Mouse (Mus musculus) hindbrain, postnatal 0 days (tissue): ENCODE measurements around the gene Ppp2r5d. TPM values are rescaled to one million over a fixed set of nuclear protein-coding genes. Genes with fewer than 3 reads are reported as not detected.
A peak's percentile ranks its signal among the peaks of the same experiment; 100 is the strongest.

ENCODE experiments used
- ATAC-seq: fragments of 200-750 bp; cut with Nextera tagmentation; 2 replicates; pipeline ENCODE4 v1.8.0; 2017; ENCODE audit warnings: mild to moderate bottlenecking, moderate TSS enrichment, moderate library complexity
- DNase-seq: peaks from one replicate; pipeline ENCODE4 v3.0.0-alpha.2; 2015; ENCODE audit warnings: low spot score
- H3K27ac ChIP-seq: fragments of 300-500 bp; sonication (generic); 2 replicates; pipeline ENCODE4 v1.5.1; 2014; ENCODE audit warnings: mild to moderate bottlenecking
- H3K27me3 ChIP-seq: fragments of 300-500 bp; sonication (generic); 2 replicates; pipeline ENCODE4 v1.6.1; 2014; ENCODE audit warnings: low read length, mixed read lengths; ENCODE audit not compliant: insufficient read depth
- H3K36me3 ChIP-seq: fragments of 300-500 bp; sonication (generic); 2 replicates; pipeline ENCODE4 v1.6.1; 2014; ENCODE audit warnings: low read length, mixed read lengths; ENCODE audit not compliant: insufficient read depth
- H3K4me1 ChIP-seq: fragments of 300-500 bp; sonication (generic); 2 replicates; pipeline ENCODE4 v1.6.1; 2014; ENCODE audit warnings: antibody characterized with exemption, low read length, mixed read lengths; ENCODE audit not compliant: insufficient read depth
- H3K4me2 ChIP-seq: fragments of 300-500 bp; sonication (generic); 2 replicates; pipeline ENCODE4 v1.6.1; 2014; ENCODE audit warnings: low read depth, mild to moderate bottlenecking, low read length, moderate library complexity, mixed read lengths
- H3K4me3 ChIP-seq: fragments of 300-500 bp; sonication (generic); 2 replicates; pipeline ENCODE4 v1.5.1; 2014; ENCODE audit warnings: low read length
- H3K9ac ChIP-seq: fragments of 300-500 bp; sonication (generic); replicated peaks from 2 replicates; pipeline ENCODE4 v1.6.1; 2014; ENCODE audit warnings: mild to moderate bottlenecking, low read length, moderate library complexity, mixed read lengths
- H3K9me3 ChIP-seq: fragments of 300-500 bp; sonication (generic); 2 replicates; pipeline ENCODE4 v1.6.1; 2016; ENCODE audit warnings: low read length, mixed read lengths
- CTCF ChIP-seq: IDR thresholded peaks from 2 replicates; pipeline ENCODE4 v1.5.1; 2016; ENCODE audit warnings: antibody characterized with exemption, control low read depth, low read depth
- WGBS: fragments of 180-500 bp; shearing (Covaris S2); extraction: QIAGEN DNeasy Blood & Tissue Kit; methylation state at CpG from one replicate; pipeline ENCODE4 v1.1.7; 2014; 5-methylcytosine and 5-hydroxymethylcytosine counted together
- polyA plus RNA-seq: library from polyadenylated mRNA; unstranded; fragments of >200 nt; fragmentation: Nextera tagmentation; extraction: Ambion mirVana; gene quantifications from 2 replicates; pipeline ENCODE4 v1.2.1, GENCODE M21; 2015
- total RNA-seq: library from RNA; depleted of rRNA; stranded (reverse); fragments of >200 nt; gene quantifications from 2 replicates; pipeline ENCODE4 v1.2.3, GENCODE M21; 2014

The Ppp2r5d gene
- total and polyA plus RNA-seq, 2 experiments from 2014 or later, result 89.6 to 129 TPM

- Histone ChIP-seq H3K4me3 (no peak overlapping the region), H3K4me1 (peaks cover 9% of the 10 kb centered on the region; the same call in 1 of the 2 replicates), H3K9me3 (no peaks in the 10 kb centered on the region), H3K9ac (no peak overlapping the region), H3K27ac (no peak overlapping the region), H3K27me3 (no peaks in the 10 kb centered on the region), H3K36me3 (peaks cover 44% of the 10 kb centered on the region), H3K4me2 (no peak overlapping the region)
- DNase-seq, result no peak
- ATAC-seq, result no peak
- TF ChIP-seq CTCF, result no peak
- WGBS, result 84% methylated on average over 16 of the region's 16 CpGs
These were observed 22.1 kb downstream of the Ppp2r5d start for GRCm38 (mm10) chr17:46682654-46683389.

DNA sequence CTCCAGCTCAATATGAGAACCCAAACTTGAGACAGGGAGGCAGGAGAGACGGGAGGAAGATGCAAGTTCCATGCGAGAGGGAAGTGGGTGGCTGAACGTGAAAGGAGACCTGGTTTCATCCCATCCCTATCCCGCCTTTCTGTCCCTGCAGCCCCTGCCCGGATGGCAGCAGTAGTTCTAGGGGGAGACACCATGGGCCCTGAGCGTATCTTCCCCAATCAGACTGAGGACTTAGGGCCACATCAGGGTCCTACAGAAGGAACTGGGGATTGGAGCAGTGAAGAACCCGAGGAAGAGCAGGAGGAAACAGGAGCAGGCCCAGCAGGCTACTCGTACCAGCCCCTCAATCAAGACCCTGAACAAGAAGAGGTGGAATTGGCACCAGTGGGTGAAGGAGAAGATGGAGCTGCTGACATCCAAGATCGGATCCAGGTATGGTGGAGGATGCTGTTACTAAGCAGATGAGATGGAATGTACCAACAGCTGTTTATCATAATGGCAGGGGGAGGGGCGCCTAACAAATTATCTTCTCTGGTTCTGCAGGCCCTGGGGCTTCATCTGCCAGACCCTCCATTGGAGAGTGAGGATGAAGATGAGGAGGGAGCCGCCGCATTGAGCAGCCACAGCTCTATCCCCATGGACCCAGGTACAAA, 23.3 kb downstream of the Ppp2r5d start:
- no peak for DNase-seq
- peaks cover 9% of the 10 kb centered on the region; the same call in 1 of the 2 replicates for H3K4me1 ChIP-seq
- H3K4me3 ChIP-seq, result peak overlapping the region; percentile 82
- WGBS, result 23% methylated on average over 12 of the region's 12 CpGs
- peak overlapping the region; percentile 86 for H3K4me2 ChIP-seq
- no peaks in the 10 kb centered on the region for H3K9me3 ChIP-seq
- H3K9ac ChIP-seq, result peak overlapping the region; percentile 68
- peaks cover 47% of the 10 kb centered on the region for H3K36me3 ChIP-seq
- H3K27ac ChIP-seq, result peak overlapping the region; percentile 80
- no peak for ATAC-seq
- no peak for TF ChIP-seq CTCF
- no peaks in the 10 kb centered on the region for H3K27me3 ChIP-seq

DNA sequence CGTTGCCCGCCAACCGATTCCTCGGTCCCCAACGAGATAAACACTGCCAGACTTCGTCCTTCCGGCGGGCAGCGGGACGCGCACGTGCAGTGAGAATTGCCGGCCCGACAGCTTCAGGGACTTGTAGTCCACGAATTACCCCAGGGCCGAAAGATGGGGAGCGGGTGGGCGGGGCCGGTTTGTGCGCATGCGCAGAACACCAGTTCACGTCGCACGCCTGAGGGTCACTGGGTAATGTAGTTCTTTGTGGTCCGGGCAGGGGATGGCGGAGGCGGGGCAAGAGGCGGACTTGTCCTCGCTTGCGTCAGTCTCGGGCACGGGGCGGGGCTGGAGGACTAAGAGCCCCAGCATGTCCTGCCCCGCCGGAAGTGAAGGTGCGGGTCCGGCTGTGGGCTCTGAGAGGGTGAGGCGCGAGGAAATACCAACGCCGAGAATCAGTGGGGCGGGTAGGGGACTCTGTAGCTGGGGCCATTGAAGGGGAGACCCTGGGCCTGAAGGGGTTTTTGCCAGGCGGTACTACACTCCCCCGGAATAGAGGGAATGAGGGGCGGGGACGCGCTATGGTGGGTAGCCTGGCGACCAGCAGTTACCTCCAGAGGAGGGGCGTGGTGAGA, 24.0 kb downstream of the Ppp2r5d start, which contains the start of gene Klhdc3:
Gene Klhdc3, minus strand, starts transcription at position 155 of the 614 bp plus-strand sequence.
- Histone ChIP-seq H3K4me3 (peak within 1 kb of the TSS; percentile 82), H3K36me3 (peaks cover 48% of the 10 kb centered on the region), H3K9ac (peak within 1 kb of the TSS; percentile 75), H3K4me2 (peak within 1 kb of the TSS; percentile 86), H3K27me3 (no peaks in the 10 kb centered on the region), H3K27ac (peak within 1 kb of the TSS; percentile 93), H3K4me1 (peaks cover 9% of the 10 kb centered on the region; the same call in 1 of the 2 replicates), H3K9me3 (no peaks in the 10 kb centered on the region)
- whole genome bisulfite sequencing, result under 1% methylated on average over 49 of the region's 49 CpGs
- peak; percentile 42 for TF ChIP-seq CTCF
- ATAC-seq, result peak; percentile 98
- peak; percentile 99 for DNase-seq

DNA sequence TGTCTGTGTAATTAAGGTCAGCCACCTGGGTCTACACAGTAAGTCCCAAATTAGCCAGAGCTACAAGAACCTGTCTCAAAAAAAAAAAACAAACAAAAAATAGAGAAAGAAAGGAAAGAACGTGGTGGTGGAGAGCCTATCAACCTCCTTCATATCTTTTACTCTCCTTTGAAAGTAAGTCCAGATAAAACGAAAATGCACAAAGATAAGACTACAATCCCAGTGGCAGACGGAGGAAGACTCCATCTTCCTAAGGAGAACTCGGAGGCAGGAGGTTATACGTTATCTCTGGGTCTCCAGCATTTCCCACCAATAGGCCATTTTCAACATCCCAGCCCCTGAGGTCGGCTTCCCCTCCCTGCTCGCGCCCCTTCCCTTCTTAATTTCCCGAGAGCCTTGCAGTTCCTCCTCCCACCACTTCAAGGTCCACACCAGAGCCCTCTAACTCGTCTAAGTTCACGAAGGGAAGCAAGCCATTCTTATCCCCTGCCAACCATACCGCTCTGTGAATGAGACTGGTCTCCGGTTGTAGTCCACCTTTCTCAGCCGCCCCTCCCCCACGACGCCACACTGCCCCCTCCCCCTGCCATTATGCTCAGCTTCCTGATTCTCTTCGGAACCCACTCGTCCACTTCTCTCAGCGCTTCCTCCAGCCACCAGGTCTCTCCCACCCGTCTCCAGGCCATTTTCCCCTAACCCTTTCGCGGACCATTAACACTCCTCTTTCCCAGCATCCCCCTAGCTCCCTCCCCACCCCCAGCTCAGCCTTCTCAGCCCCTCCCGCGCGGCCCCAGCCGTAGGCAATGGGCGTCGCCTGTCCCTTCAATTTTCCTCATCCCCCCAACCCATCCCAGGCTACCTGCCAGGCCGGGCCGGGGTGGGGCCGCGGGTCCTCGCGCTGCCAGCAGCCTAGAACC, 24.8 kb downstream of the Ppp2r5d start:
- peak overlapping the region; percentile 75 for H3K9ac ChIP-seq
- DNase-seq (peak; percentile 68), ATAC-seq (peak; percentile 8)
- TF ChIP-seq CTCF, result peak; percentile 60
- H3K4me2 ChIP-seq, result peak overlapping the region; percentile 66
- H3K27me3 ChIP-seq, result no peaks in the 10 kb centered on the region
- H3K4me3 ChIP-seq, result peak overlapping the region; percentile 82
- peaks cover 43% of the 10 kb centered on the region for H3K36me3 ChIP-seq
- WGBS, result 1% methylated on average over 34 of the region's 34 CpGs
- no peaks in the 10 kb centered on the region for H3K9me3 ChIP-seq
- H3K4me1 ChIP-seq, result peaks cover 9% of the 10 kb centered on the region; the same call in 1 of the 2 replicates
- H3K27ac ChIP-seq, result peak overlapping the region; percentile 93

DNA sequence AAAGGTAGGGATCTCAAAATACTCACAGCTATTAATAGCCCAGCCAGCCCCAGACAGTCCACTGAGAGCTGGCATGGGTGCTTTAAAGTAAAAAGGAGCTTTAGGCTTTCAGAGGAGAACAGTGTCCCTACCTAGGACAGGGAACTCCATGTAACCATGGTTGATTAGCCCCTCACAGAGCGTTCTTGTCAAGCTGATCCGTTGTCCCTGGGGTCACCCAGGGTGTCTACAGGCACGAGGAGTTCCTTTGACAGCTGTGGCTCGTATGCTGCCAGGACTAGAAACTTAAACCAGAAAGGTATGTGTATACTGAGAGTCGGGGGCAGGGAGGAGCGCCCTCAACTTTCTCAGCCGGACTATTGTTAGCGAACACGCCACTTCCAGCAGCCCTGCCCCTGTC, 26.0 kb downstream of the Ppp2r5d start:
- Histone ChIP-seq H3K4me1 (peaks cover 9% of the 10 kb centered on the region; the same call in 1 of the 2 replicates), H3K27ac (no peak overlapping the region), H3K36me3 (peaks cover 37% of the 10 kb centered on the region), H3K9ac (peak overlapping the region; percentile 75; the same call in 1 of the 2 replicates), H3K27me3 (no peaks in the 10 kb centered on the region), H3K4me3 (0 out of 2 replicates have a peak overlapping the region, but pooled peaks have one; percentile 82), H3K4me2 (peak overlapping the region; percentile 66), H3K9me3 (no peaks in the 10 kb centered on the region)
- no peak for DNase-seq
- 64% methylated on average over 9 of the region's 9 CpGs for WGBS
- ATAC-seq, result no peak
- no peak for TF ChIP-seq CTCF

GRCm38 (mm10) chr17:46678416-46678815, 26.5 kb downstream of the Ppp2r5d start, which contains the start of gene Mea1:
Mea1 (plus strand) TSS chr17:46678793.
- WGBS, result 91% methylated on average over 8 of the region's 9 CpGs
- no peak for TF ChIP-seq CTCF
- Histone ChIP-seq H3K9me3 (no peaks in the 10 kb centered on the region), H3K27me3 (no peaks in the 10 kb centered on the region), H3K4me3 (peak within 1 kb of the TSS; percentile 82), H3K27ac (0 out of 2 replicates have a peak within 1 kb of the TSS, but pooled peaks have one; percentile 41), H3K36me3 (peaks cover 32% of the 10 kb centered on the region), H3K4me1 (peaks cover 11% of the 10 kb centered on the region; the same call in 1 of the 2 replicates), H3K4me2 (peak within 1 kb of the TSS; percentile 66), H3K9ac (peak within 1 kb of the TSS; percentile 75)
- DNase-seq (no peak), ATAC-seq (no peak)
